Mouse (Mus musculus): Measurements from ENCODE around the gene Rhox11. TPM values are rescaled to one million over a fixed set of nuclear protein-coding genes. Genes with fewer than 3 reads are reported as not detected.
A peak's percentile ranks its signal among the peaks of the same experiment; 100 is the strongest.
"Not testable (repeated sequence)": the region's sequence is repeated elsewhere in the genome, so short reads cannot be mapped to it uniquely, and the experiment has no call there.

The Rhox11 gene
- total and polyA plus RNA-seq, 3 experiments, result not detected

GRCm38 (mm10) chrX:38061544-38061943 lies 23.4 kb downstream of the Rhox11 start:
- H3K27me3 ChIP-seq (ENCODE audit: control insufficient read depth, insufficient read depth, low read length), result no peaks in the 10 kb centered on the region
- no peak for DNase-seq
- H3K27ac ChIP-seq, result no peak overlapping the region
- TF ChIP-seq CTCF (IDR thresholded peaks at IDR 0.05) (peak; percentile 82), POLR2A (IDR thresholded peaks at IDR 0.05; ENCODE audit: insufficient read depth, low read depth, low read length) (no peak)
- WGBS, result 0% methylated on average over 1 of the region's 1 CpGs
- no peak overlapping the region for H3K9ac ChIP-seq (ENCODE audit: low read depth, low read length)
- H3K4me1 ChIP-seq (ENCODE audit: control insufficient read depth, insufficient read depth, low read length), result no peaks in the 10 kb centered on the region
- H3K4me3 ChIP-seq, result no peak overlapping the region
- intact Hi-C loops (cut with DNase I), result loop anchor here (5.0 kb wide), 1 partner anchor 116 kb away; no protein-coding TSS in a partner anchor
- no peaks in the 10 kb centered on the region for H3K36me3 ChIP-seq (ENCODE audit: control insufficient read depth, insufficient read depth, low read length)
- no peaks in the 10 kb centered on the region for H3K79me2 ChIP-seq (replicated peaks; ENCODE audit: control insufficient read depth, insufficient read depth, low read length)

- H3K79me2 ChIP-seq (replicated peaks; ENCODE audit: control insufficient read depth, insufficient read depth, low read length); H3K4me1 ChIP-seq (ENCODE audit: control insufficient read depth, insufficient read depth, low read length); intact Hi-C loops (cut with DNase I); H3K27ac ChIP-seq; H3K4me3 ChIP-seq; DNase-seq; H3K27me3 ChIP-seq (ENCODE audit: control insufficient read depth, insufficient read depth, low read length); H3K36me3 ChIP-seq (ENCODE audit: control insufficient read depth, insufficient read depth, low read length); H3K9ac ChIP-seq (ENCODE audit: low read depth, low read length): not testable (repeated sequence)
Measured at GRCm38 (mm10) chrX:38043014-38043413, 41.9 kb downstream of the Rhox11 start, which contains the start of gene Btg1-ps2. Gene Btg1-ps2 (minus strand): TSS chrX:38043114.

- H3K4me3 ChIP-seq, result no peak overlapping the region
- 89% methylated on average over 5 of the region's 5 CpGs for WGBS
- no peak overlapping the region for H3K27ac ChIP-seq
- H3K4me1 ChIP-seq (ENCODE audit: control insufficient read depth, insufficient read depth, low read length), result no peaks in the 10 kb centered on the region
- no peak for DNase-seq
- H3K9ac ChIP-seq (ENCODE audit: low read depth, low read length), result no peak overlapping the region
- H3K36me3 ChIP-seq (ENCODE audit: control insufficient read depth, insufficient read depth, low read length), result no peaks in the 10 kb centered on the region
- no peaks in the 10 kb centered on the region for H3K79me2 ChIP-seq (replicated peaks; ENCODE audit: control insufficient read depth, insufficient read depth, low read length)
- no peak for TF ChIP-seq POLR2A (IDR thresholded peaks at IDR 0.05; ENCODE audit: insufficient read depth, low read depth, low read length)
- TF ChIP-seq CTCF (IDR thresholded peaks at IDR 0.05), result no peak
- no peak for TF ChIP-seq EP300 (IDR thresholded peaks at IDR 0.05; ENCODE audit: insufficient read depth, low read depth, low read length)
- no peaks in the 10 kb centered on the region for H3K27me3 ChIP-seq (ENCODE audit: control insufficient read depth, insufficient read depth, low read length)
- intact Hi-C loops (cut with DNase I), result no loop called here
Measured at GRCm38 (mm10) chrX:38039666-38040065, 45.3 kb downstream of the Rhox11 start.

- Histone ChIP-seq H3K4me1 (ENCODE audit: control insufficient read depth, insufficient read depth, low read length) (no peaks in the 10 kb centered on the region), H3K27ac (no peak overlapping the region), H3K79me2 (replicated peaks; ENCODE audit: control insufficient read depth, insufficient read depth, low read length) (no peaks in the 10 kb centered on the region), H3K9ac (ENCODE audit: low read depth, low read length) (no peak overlapping the region), H3K36me3 (ENCODE audit: control insufficient read depth, insufficient read depth, low read length) (no peaks in the 10 kb centered on the region), H3K4me3 (no peak overlapping the region), H3K27me3 (ENCODE audit: control insufficient read depth, insufficient read depth, low read length) (no peaks in the 10 kb centered on the region)
- DNase-seq, result no peak
- WGBS, result 75% methylated on average over 2 of the region's 2 CpGs
- TF ChIP-seq EP300 (IDR thresholded peaks at IDR 0.05; ENCODE audit: insufficient read depth, low read depth, low read length), result no peak
- TF ChIP-seq POLR2A (IDR thresholded peaks at IDR 0.05; ENCODE audit: insufficient read depth, low read depth, low read length), result no peak
- no peak for TF ChIP-seq CTCF (IDR thresholded peaks at IDR 0.05)
- intact Hi-C loops (cut with DNase I), result no loop called here
Measured at GRCm38 (mm10) chrX:38033841-38034240, 51.1 kb downstream of the Rhox11 start.

Other genes with a start within 250 kb of the Rhox11 start
- not detected for gene Rhox8, start 206.2 kb downstream of the Rhox11 start, total RNA-seq (2021)
- gene Rhox8, start 206.2 kb downstream of the Rhox11 start, polyA plus RNA-seq (2012; rRNA removed), result not detected in 2 replicates
- gene Rhox7b, start 187.9 kb downstream of the Rhox11 start, total RNA-seq (2021), result not detected
- not detected in 2 replicates for gene Rhox7b, start 187.9 kb downstream of the Rhox11 start, polyA plus RNA-seq (2012; rRNA removed)
- not detected for gene Rhox9, start 183.4 kb downstream of the Rhox11 start, total RNA-seq (2021)
- gene Rhox9, start 183.4 kb downstream of the Rhox11 start, polyA plus RNA-seq (2012; rRNA removed), result not detected in 2 replicates
- not detected for gene Btg1-ps1, start 66.3 kb downstream of the Rhox11 start, total RNA-seq (2021)
- gene Btg1-ps1, start 66.3 kb downstream of the Rhox11 start, polyA plus RNA-seq (2012; rRNA removed), result not detected in 2 replicates
- not detected for gene Btg1-ps2, start 42.0 kb downstream of the Rhox11 start, total RNA-seq (2021)
- not detected in 2 replicates for gene Btg1-ps2, start 42.0 kb downstream of the Rhox11 start, polyA plus RNA-seq (2012; rRNA removed)
- not detected for gene Rhox10, start 18.7 kb downstream of the Rhox11 start, total RNA-seq (2021)
- not detected in 2 replicates for gene Rhox10, start 18.7 kb downstream of the Rhox11 start, polyA plus RNA-seq (2012; rRNA removed)
- not detected for gene Rhox12, start 25.8 kb upstream of the Rhox11 start, total RNA-seq (2021)
- not detected in 2 replicates for gene Rhox12, start 25.8 kb upstream of the Rhox11 start, polyA plus RNA-seq (2012; rRNA removed)
- not detected for gene Rhox13, start 36.1 kb upstream of the Rhox11 start, total RNA-seq (2021)
- not detected in 2 replicates for gene Rhox13, start 36.1 kb upstream of the Rhox11 start, polyA plus RNA-seq (2012; rRNA removed)
- gene Zbtb33, start 104.7 kb upstream of the Rhox11 start, total RNA-seq (2021), result 1 to 10 TPM; 9.5 to 9.9 TPM
- gene Zbtb33, start 104.7 kb upstream of the Rhox11 start, polyA plus RNA-seq (2012; rRNA removed), result 2.6 and 5.0 TPM in 2 replicates
- gene Tmem255a, start 167.3 kb upstream of the Rhox11 start, total RNA-seq (2021), result 1 to 10 TPM in 1 of 2 experiments, under 1 TPM in 1; 0.81 to 1.6 TPM
- 1.00 and 1.6 TPM in 2 replicates for gene Tmem255a, start 167.3 kb upstream of the Rhox11 start, polyA plus RNA-seq (2012; rRNA removed)
- gene Atp1b4, start 231.0 kb upstream of the Rhox11 start, total RNA-seq (2021), result not detected
- not detected in 2 replicates for gene Atp1b4, start 231.0 kb upstream of the Rhox11 start, polyA plus RNA-seq (2012; rRNA removed)

Measured in heart, adult 2 months (tissue).